Mouse (Mus musculus) embryonic stem cell, embryonic (primary cell): ENCODE data around the gene Nlgn2.

ENCODE experiments used
- CTCF ChIA-PET, 4 experiments: fragments of 300-600 bp in 2 of 4; fragments of 350-600 bp in 2 of 4; sonication (Branson Sonifier 250); formaldehyde crosslinking; loops; one replicate each; lab custom pipeline; 2022; ENCODE audit warnings: inconsistent platforms in 2 of 4; lab: Charles Lee
- POLR2A ChIA-PET, 4 experiments: fragments of 300-600 bp in 2 of 4; fragments of 350-600 bp in 2 of 4; sonication (Branson Sonifier 250); formaldehyde crosslinking; loops; one replicate each; lab custom pipeline; 2022; ENCODE audit warnings: antibody characterized with exemption in 4 of 4, inconsistent platforms in 1 of 4; lab: Charles Lee

Nlgn2 gene

DNA sequence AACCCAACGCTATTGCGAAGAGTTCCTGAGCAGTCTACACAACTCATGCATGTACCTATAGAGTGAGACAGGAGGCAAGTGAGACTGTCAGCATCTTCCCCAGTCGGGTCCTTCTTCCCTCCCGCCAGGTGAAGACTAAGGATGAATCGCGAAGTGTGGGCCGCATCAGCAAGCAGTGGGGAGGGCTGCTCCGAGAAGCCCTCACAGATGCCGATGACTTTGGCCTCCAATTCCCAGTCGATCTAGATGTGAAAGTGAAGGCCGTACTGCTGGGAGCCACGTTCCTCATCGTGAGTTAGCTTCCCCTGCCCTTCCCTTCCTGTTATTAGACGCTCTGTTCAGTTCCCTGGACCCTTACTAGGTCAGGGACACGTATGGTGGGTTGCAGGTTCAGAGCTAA is 12.3 kb upstream of the Nlgn2 start:
- ChIA-PET CTCF (interaction anchor here in 3 of 4 experiments (0.5 to 2.0 kb wide), 3 partner anchors 12 to 39 kb away, joined by 3 to 4 read pairs (median 3); partner anchors contain the start of genes Nlgn2 (in 1 of the 3) and Tmem256 (in 1 of the 3)), POLR2A (interaction anchor here in 2 of 4 experiments (1.0 to 4.5 kb wide), 6 partner anchors 11 to 51 kb away, joined by 3 to 23 read pairs (median 5); partner anchors contain the start of genes Nlgn2 (in 2 of the 2), Tmem256 (in 2 of the 2), 2810408A11Rik (in 1 of the 2) and Neurl4 (in 1 of the 2))

DNA sequence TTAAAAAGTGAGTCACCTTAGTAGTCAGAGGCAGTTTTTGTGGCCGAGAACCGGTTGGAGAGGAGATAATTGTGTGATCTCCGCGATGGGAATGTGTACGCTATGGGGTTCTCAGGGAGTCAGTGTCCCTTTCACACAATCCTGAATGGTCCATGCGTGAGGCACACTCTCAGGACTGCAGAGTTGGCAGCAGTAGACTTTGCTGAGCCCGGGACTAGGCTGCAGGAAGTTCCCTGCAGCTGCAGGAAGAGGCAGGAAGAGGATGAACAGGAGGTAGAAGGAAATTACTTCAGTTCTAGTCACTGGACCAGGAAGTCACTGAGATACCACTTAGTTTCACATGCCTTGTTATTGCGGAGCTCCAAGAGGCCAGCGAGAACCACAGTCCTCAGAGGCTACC is 11.5 kb upstream of the Nlgn2 start:
- CTCF ChIA-PET: interaction anchor here in 2 of 4 experiments (0.5 to 2.0 kb wide), 2 partner anchors 12 to 22 kb away, joined by 3 to 4 read pairs; partner anchors contain the start of genes Nlgn2 (in 1 of the 2) and Tmem256 (in 1 of the 2)

DNA sequence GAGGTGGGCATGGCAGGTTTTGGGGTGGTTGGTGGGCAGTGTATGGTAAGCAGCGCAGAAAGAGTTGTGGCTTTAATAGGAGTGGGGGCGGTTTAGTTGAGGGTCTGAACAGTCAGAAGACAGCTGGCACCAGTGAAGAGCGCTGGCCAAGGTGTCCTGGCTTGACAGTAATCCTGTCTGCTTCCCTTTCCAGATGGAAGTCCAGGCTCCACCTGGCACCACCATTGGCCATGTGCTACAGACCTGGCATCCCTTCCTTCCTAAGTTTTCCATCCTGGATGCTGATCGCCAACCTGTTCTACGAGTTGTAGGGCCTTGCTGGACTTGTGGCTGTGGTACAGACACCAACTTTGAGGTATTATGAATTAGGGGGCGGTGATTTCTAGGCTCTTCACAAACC is 10.4 kb upstream of the Nlgn2 start:
- ChIA-PET POLR2A (interaction anchor here in 3 of 4 experiments (1.0 to 2.4 kb wide), 11 partner anchors 9 to 91 kb away, joined by 3 to 13 read pairs (median 5); partner anchors contain the start of genes Tmem256 (in 3 of the 3), Nlgn2 (in 2 of the 3), Eif5a (in 1 of the 3) and Tmem95 (in 1 of the 3)), CTCF (no interaction called here)

More for the DNA sequence above, 11.5 kb upstream of the Nlgn2 start:
- POLR2A ChIA-PET: interaction anchor here in 1 of 4 experiments (1.2 to 4.5 kb wide), 5 partner anchors 10 to 49 kb away, joined by 3 to 23 read pairs (median 4); partner anchors contain the start of genes Nlgn2 and Tmem256

DNA sequence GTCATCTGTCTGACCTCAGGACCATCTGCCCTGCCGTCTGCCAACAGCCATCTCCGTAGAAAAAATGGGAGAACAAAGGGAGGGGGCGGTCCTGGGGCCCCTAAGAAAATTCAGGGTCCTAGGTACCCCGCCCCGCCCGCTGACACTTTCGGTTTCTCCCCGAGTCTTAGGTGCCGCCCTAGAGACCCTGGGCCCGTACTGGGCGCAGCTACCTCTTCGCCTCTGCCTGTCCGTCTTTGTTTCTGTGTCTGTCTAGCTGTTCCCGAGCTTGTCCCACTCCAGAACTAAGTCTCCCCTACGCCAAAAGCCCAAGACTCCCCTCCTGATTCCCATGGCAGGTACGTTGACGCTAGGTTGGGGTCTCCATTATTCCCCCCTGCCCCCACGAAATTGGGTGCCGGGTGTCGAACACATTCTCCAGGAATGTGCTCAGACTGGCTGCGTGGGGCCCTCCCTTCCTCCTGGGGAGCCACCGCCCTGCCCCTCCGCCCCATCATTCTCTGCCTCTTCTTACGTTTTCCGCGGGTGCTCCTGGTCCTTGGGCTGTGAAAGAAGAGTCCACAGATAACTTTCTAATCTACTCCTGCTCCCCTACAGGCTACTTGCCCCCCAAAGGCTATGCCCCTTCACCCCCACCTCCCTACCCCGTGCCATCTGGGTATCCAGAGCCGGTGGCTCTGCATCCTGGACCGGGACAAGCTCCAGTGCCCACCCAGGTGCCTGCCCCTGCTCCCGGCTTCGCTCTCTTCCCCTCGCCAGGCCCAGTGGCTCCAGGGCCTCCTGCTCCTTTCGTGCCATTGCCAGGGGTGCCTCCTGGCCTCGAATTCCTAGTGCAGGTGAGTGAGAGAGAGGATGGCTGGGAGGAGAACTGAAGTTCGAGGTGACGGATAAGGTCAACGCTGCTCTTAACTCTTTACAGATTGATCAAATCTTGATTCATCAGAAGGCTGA is 9.4 kb upstream of the Nlgn2 start:
- POLR2A ChIA-PET: interaction anchor here (0.6 to 2.4 kb wide), 16 partner anchors 8 to 174 kb away, joined by 3 to 13 read pairs (median 4); partner anchors contain the start of genes Tmem256 (in 4 of the 4), Nlgn2 (in 3 of the 4), Tnk1 (in 2 of the 4) and Eif5a (in 1 of the 4)
- CTCF ChIA-PET: interaction anchor here in 2 of 4 experiments (0.6 to 1.2 kb wide), 4 partner anchors 9 to 42 kb away, joined by 3 to 4 read pairs (median 4); partner anchors contain the start of genes Nlgn2 (in 1 of the 2), Tmem102 (in 1 of the 2) and Tmem256 (in 1 of the 2)

DNA sequence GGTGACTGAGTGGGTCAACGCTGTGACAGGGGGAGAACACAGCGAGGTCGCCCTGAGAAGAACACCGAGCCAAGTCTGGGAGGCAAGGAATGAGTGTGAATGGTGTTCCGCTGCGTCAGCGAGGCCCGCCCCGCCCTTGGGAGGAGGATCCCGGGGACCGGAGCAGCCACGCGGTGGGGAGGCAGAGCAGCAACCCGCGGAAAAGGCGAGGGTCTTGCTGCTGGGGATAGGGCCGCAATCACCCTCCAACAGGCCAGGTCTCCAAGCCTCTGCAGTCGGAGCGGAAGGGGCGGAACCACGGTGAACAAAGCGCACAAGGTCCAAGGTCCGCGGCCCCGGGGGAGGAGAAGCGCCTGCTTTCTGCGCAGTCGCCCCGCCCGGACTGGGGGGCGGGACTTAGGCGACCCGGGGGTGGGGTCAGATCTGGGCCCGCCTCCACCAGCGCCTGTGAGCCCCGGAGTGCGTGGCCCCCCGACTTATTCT is 8.7 kb upstream of the Nlgn2 start, which contains the start of gene Plscr3:
Plscr3 (plus strand) TSS at position 179 of the 483 bp plus-strand sequence.
- ChIA-PET CTCF (interaction anchor here in 1 of 4 experiments (0.6 to 1.0 kb wide), 2 partner anchors 17 to 40 kb away, joined by 3 to 4 read pairs; no protein-coding TSS in a partner anchor), POLR2A (interaction anchor here (0.9 to 2.4 kb wide), 11 partner anchors 8 to 89 kb away, joined by 3 to 13 read pairs (median 4); partner anchors contain the start of genes Tmem256 (in 4 of the 4), Nlgn2 (in 3 of the 4) and Tnk1 (in 2 of the 4))

DNA sequence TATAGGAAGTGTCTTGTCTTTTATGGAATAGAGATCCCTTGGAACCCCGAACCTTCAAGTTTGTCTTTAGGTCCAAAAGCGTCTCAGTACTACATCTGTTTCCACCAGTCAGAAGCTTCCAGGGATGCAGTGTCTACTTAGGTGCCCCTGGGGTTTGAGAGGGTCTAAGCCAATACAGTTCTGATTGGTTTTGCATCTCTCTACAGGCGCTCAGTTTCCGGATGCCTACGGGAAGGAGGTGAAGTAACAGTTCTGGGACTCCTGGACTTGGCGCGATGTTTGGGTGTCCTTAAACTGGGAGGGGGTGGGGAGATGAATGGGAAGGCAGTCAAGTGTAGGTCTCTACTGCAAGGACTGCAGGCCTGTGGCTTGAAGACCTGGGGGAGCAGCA is 1.1 kb upstream of the Nlgn2 start:
- CTCF ChIA-PET: interaction anchor here in 2 of 4 experiments (1.1 to 1.9 kb wide), 10 partner anchors 8 to 363 kb away, joined by 3 to 16 read pairs (median 4); partner anchors contain the start of gene Tmem95 (in 1 of the 2)
- POLR2A ChIA-PET: interaction anchor here in 3 of 4 experiments (0.6 to 4.2 kb wide), 79 partner anchors 8 to 470 kb away, joined by 3 to 83 read pairs (median 9); partner anchors contain the start of genes Eif5a (in 3 of the 3), Tmem102 (in 3 of the 3), 2810408A11Rik (in 2 of the 3) and Ctdnep1 (in 2 of the 3)

DNA sequence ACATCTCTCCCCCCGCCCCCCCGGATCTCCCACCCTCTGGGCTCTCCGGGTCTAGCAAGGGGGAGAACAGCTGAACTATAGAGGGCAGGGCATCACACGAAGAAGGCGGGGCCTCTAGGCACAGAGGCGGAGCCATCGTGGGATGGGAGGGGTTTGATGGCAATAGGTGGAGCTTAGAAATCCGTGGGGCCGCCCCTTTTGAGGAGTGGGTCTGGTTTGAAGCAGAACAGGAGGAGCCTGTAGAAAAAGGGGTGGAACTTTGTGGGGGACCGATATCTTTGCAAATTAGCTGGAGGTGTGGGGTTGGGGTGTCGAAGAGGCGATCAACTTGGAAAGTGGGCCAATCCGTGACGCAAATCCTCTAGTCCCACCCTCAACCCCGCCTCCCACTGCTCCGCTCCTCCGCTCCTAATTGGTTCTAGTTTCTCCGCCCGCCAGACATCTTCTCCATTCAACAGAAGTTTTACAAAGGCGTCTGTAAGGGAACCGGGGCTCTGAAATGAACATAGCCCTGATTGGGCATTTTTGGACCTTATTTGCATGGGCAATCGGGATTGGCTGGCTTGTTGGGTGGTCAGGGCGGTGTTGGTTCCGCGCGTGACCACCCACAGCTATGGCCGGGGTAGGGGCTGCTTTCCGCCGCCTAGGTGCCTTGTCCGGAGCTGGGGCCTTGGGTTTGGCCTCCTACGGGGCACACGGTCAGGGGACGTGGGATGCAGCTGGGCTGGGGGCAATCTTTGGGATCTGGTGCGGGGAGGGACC is 549 bp upstream of the Nlgn2 start, which contains the start of gene Tmem256:
Tmem256 (plus strand) TSS at position 563 of the 762 bp plus-strand sequence.
- CTCF ChIA-PET: interaction anchor here in 3 of 4 experiments (0.5 to 1.9 kb wide), 22 partner anchors 9 to 809 kb away, joined by 3 to 16 read pairs (median 4); partner anchors contain the start of genes 2810408A11Rik (in 1 of the 3), Fxr2 (in 1 of the 3), Neurl4 (in 1 of the 3) and Rnf167 (in 1 of the 3)
- POLR2A ChIA-PET: interaction anchor here (0.6 to 4.2 kb wide), 128 partner anchors 9 to 809 kb away, joined by 3 to 83 read pairs (median 5); partner anchors contain the start of genes Eif5a (in 3 of the 4), Tmem102 (in 3 of the 4), Tnk1 (in 3 of the 4) and 2810408A11Rik (in 2 of the 4)

DNA sequence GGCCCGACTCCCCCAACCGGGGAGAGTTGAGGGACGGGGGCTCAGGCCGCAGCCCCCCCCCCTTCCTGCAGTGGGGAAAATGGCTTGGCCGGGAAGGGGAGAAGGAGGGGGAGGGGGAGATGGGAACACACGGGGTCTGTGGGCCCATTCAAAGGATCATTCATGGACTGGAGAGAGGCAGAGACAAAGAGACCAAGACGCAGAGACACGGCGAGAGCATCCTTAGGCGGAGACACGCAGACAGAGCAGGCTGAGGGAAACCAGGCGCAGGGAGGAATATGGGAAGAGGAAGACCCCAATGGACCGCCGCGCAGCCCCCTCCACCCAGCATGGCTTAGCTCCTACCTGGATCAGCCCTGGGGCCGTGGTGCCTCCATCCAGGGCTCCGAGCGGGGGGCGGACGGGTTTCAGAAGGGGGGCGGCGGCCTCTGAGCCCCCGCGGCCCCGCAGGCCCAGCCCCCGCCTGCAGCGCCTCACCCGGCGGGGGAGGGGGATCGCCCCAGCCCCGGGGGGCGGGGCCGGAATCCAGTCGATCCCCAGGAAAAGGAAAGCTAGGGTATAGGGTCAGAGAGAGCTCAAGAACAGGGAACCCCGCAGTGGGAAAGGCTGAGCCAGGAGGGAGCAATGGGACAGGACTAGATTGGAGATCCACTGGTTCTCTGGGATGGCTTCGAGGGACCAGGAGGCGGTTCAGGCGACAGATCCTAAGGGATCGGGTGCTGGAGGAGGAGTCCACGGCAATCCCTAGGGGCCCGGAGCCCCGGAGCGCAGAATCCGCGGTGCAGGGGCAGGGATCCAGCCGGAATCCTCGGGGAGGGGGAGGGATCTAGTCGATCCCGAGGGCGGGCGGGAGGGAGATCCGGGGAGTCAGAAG is 644 bp downstream of the Nlgn2 start:
- POLR2A ChIA-PET: interaction anchor here (0.6 to 4.2 kb wide), 73 partner anchors 8 to 778 kb away, joined by 3 to 83 read pairs (median 6); partner anchors contain the start of genes Tmem102 (in 3 of the 4), 2810408A11Rik (in 2 of the 4), Eif5a (in 2 of the 4) and Fgf11 (in 2 of the 4)
- CTCF ChIA-PET: interaction anchor here (0.5 to 1.9 kb wide), 19 partner anchors 8 to 695 kb away, joined by 3 to 16 read pairs (median 4); partner anchors contain the start of genes 2810408A11Rik (in 1 of the 4), Fxr2 (in 1 of the 4), Neurl4 (in 1 of the 4) and Tmem95 (in 1 of the 4)

DNA sequence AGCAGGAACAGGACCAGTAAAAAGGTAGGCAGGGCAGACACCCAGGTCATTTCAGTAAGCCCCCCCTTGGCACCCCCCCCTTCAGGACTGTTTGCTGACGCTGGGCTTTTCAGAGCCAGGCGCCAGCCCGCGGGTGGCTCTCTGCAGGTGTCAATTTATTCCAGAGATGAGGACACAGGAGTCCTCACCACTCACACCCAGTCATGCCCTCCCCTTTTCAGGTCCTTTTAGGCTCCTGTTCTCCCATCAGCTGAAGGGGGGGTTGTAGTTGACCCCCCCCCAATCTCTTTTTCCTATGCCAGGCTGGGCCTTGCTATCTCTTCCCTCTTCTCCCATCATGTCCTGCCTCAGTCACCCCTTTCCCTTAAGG is 1.6 kb downstream of the Nlgn2 start:
- CTCF ChIA-PET: no interaction called here
- POLR2A ChIA-PET: interaction anchor here in 2 of 4 experiments (1.3 to 4.2 kb wide), 7 partner anchors 35 to 98 kb away, joined by 3 to 83 read pairs (median 25); partner anchors contain the start of genes Fgf11 (in 2 of the 2), Polr2a (in 1 of the 2) and Tmem95 (in 1 of the 2)

DNA sequence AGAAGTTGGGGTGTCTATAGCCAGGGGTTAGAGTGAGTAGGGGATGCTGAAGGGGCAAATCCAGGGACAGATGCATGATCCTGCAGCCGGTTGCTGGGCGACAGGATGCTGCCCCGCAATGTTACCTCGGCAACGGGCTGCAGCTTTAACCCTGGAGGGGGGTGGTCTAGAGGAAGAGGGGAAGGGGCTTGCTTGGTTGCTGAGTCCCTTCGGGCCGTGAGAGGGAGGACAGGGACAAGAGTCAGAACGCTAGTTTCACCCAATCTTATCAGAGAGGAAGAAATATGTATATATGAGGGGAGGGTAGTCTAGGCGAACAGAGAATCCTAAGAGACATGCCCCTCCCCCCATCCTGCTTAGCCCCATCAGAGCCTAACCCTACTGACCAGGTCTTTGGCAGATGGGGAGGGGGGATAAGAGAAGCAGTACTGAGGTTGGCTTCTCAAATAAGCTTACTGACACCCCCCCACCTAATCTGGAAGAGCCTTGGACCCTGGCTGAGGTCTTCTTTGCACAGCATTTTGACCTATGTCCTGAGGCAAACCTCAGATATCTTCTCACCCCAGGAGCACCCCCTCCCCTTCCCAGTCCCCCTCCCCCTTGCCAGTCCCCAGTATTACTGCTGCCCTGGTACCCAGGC is 2.1 kb downstream of the Nlgn2 start:
- ChIA-PET CTCF (no interaction called here), POLR2A (interaction anchor here in 2 of 4 experiments (1.2 to 3.5 kb wide), 5 partner anchors 10 to 72 kb away, joined by 3 to 83 read pairs (median 7); partner anchors contain the start of genes Fgf11 (in 1 of the 2) and Tmem95 (in 1 of the 2))

DNA sequence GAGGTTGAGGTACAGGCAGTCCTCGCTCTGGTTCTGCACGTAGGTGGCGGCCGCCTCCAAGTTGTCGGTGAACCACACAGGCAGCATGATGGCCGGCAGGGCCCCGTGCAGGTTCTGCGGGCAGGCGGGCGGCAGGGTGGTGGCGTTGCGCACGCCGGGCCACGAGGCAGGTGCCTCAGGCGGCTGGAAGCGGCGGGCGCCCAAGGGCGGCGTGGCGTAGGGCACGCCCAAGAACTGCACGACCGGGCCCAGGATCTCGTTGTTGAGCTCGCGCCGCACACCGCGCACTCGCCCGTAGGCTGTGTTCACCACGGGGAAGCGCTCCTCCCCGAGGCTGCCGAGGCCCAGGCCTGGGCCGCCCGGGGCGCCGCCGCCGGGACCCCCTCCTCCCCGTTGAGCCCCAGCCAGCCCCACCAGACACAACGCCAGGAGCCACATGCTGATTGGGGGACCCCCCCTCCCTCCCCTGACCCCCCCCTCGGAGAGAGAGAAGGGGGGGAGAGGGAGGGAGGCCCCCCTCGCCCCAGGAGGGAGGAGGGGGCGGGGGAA is 3.5 kb downstream of the Nlgn2 start:
- POLR2A ChIA-PET: interaction anchor here in 3 of 4 experiments (0.7 to 2.8 kb wide), 32 partner anchors 8 to 168 kb away, joined by 3 to 14 read pairs (median 4); partner anchors contain the start of genes Tmem102 (in 2 of the 3), 2810408A11Rik (in 1 of the 3), Cd68 (in 1 of the 3) and Fgf11 (in 1 of the 3)
- CTCF ChIA-PET: interaction anchor here in 1 of 4 experiments (1.1 kb wide), 1 partner anchor 28 kb away, joined by 3 read pairs; the partner anchor contains the start of gene Tmem102

DNA sequence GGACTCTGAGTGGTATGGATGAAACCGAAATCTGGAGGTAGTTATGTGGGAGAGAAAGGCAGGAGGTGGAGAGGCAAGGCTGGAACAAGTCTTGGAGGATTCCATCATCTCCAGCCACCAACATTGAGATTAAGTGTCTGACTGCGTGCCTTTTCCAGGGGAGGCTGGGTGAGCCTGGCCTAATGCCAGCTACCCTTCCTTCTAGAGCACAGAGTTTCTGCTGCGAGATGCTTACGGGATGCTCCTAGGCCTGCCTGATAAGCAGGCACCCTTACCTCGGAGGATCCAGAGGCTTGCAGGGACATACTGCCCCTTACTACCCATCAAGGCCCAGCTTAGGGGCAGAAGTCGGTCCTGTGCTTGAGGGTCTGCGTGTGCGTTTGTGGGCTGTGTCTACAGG is 4.0 kb downstream of the Nlgn2 start:
- CTCF ChIA-PET: interaction anchor here in 1 of 4 experiments (1.1 kb wide), 1 partner anchor 28 kb away, joined by 3 read pairs; the partner anchor contains the start of gene Tmem102
- POLR2A ChIA-PET: interaction anchor here (0.7 to 2.8 kb wide), 35 partner anchors 8 to 168 kb away, joined by 3 to 14 read pairs (median 4); partner anchors contain the start of genes Tmem102 (in 2 of the 4), 2810408A11Rik (in 1 of the 4), Cd68 (in 1 of the 4) and Eif5a (in 1 of the 4)

DNA sequence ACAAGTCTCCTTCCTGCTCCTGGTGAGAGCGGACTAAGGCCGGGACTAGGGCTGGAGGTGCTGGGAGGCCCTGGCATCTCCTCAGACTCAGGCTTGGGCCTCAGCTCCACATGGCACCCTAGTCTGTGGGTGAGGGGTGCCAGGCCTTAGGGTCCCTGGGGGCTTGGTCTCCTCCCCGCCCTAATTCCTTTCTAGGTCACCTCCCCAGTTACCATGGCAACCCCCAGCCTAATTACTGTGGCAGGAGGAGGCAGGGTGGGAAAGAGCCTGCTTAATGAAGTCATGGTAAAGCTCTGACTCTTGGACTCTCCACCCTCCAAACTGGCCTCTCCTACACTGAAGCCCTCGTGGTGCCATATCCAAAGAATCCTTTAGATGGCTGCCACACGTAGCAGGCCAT is 8.8 kb downstream of the Nlgn2 start:
- ChIA-PET CTCF (interaction anchor here in 2 of 4 experiments (0.6 to 1.2 kb wide), 4 partner anchors 9 to 238 kb away, joined by 3 to 6 read pairs (median 4); partner anchors contain the start of genes Nlgn2 (in 1 of the 2) and Tmem256 (in 1 of the 2)), POLR2A (interaction anchor here in 3 of 4 experiments (0.7 to 2.0 kb wide), 20 partner anchors 9 to 92 kb away, joined by 3 to 14 read pairs (median 4); partner anchors contain the start of genes Tmem256 (in 3 of the 3), Nlgn2 (in 2 of the 3) and Tmem102 (in 2 of the 3))
